Mouse (Mus musculus) erythroblast, embryonic 14.5 days (primary cell): ENCODE measurements around the gene Lamtor1.

Experiments used
- GATA1 ChIP-seq: IDR thresholded peaks from 2 replicates; pipeline ENCODE4 v1.6.1; 2012; ENCODE audit warnings: low read length, inconsistent platforms, mixed read lengths
- TAL1 ChIP-seq: IDR thresholded peaks from 3 replicates; pipeline ENCODE4 v1.6.1; 2012; ENCODE audit warnings: low read length, inconsistent platforms, mixed read lengths

DNA sequence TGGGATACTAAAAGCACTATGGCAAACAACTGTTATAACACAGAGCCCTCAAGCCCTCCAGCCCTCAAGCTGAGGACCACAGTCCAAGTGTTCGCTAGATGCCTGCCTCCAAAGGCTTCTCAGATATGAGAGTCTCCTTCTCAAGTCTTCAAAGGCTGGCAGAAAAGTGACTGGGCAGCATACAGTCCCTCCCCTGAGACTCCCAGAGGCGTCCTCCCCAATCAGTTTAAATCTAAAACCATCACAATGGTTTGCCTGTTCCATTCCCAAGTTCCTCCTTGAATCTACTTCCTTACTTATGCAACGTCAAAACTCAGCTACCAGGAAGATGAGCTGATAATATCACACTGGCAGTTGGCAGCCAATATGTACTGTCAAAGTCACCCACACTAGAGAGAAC lies 42.3 kb upstream of the Lamtor1 start, which contains the start of gene Anapc15:
- TF ChIP-seq GATA1: no peak
- TF ChIP-seq TAL1: no peak
